Mouse (Mus musculus) heart, adult 8-10 months (tissue): ENCODE results near the gene Ackr1. TPM values are rescaled to one million over a fixed set of nuclear protein-coding genes. Genes with fewer than 3 reads are reported as not detected.

Experiments used
- total RNA-seq, 4 experiments: library from RNA; stranded (reverse); gene quantifications; 2 replicates each; pipeline ENCODE4 v1.2.4; 2022

Gene Ackr1
- total RNA-seq, 4 experiments from 2014 or later, result 0.23 to 0.56 (median 0.37) TPM

Other genes starting within 250 kb of the Ackr1 start
- gene Olfr1408, start 196.4 kb downstream of the Ackr1 start, total RNA-seq, result not detected
- not detected for gene Olfr1406, start 143.1 kb downstream of the Ackr1 start, total RNA-seq
- not detected for gene Olfr218, start 135.9 kb downstream of the Ackr1 start, total RNA-seq
- not detected for gene Olfr1404, start 121.4 kb downstream of the Ackr1 start, total RNA-seq
- not detected for gene Fcer1a, start 106.5 kb downstream of the Ackr1 start, total RNA-seq
- gene Olfr418, start 67.7 kb downstream of the Ackr1 start, total RNA-seq, result not detected
- gene Mptx2, start 56.0 kb downstream of the Ackr1 start, total RNA-seq, result not detected
- 1 to 10 TPM in 3 of 4 experiments, under 1 TPM in 1; 0.65 to 3.1 (median 1.4) TPM for gene Aim2, start 17.1 kb upstream of the Ackr1 start, total RNA-seq
- gene Cadm3, start 33.9 kb upstream of the Ackr1 start, total RNA-seq, result 1 to 10 TPM; 1.8 to 2.8 (median 2.6) TPM
- under 1 TPM in 1 of 4 experiments, not detected in 3; 0.09 TPM for gene Ifi206, start 157.3 kb upstream of the Ackr1 start, total RNA-seq
- gene Ifi214, start 202.2 kb upstream of the Ackr1 start, total RNA-seq, result not detected